In genomic region chr1:55888711-55889366, GRCm38 (mm10) we compare ENCODE assay signal across 13 mouse cellular contexts.
A peak's percentile ranks its signal among the peaks of the same experiment; 100 is the strongest.
DNase-seq lines count a peak whose midpoint lies in the region; ATAC-seq and TF ChIP-seq lines count a peak whose summit lies in the region.
"Had no signal": no experiment of that assay in that cellular context is flagged by ENCODE, and none has a peak within 500 bp of the region (broad histone marks: within the 10 kb centered on the region; RNA-seq: fewer than 3 reads in every experiment).

No protein-coding gene starts in this region.

- no peak for TF ChIP-seq POLR2A in brain, embryonic 14.5 days (IDR thresholded peaks at IDR 0.05; ENCODE audit: borderline replicate concordance, extremely low read depth, insufficient read depth, insufficient read length, poor library complexity, severe bottlenecking)

- WGBS in heart, embryonic 14.5 days, result 37% methylated on average over 17 of the region's 17 CpGs
- WGBS in forebrain, embryonic 11.5 days, result 23% methylated on average over 17 of the region's 17 CpGs
- 19% methylated on average over 17 of the region's 17 CpGs for WGBS in midbrain, embryonic 11.5 days
- WGBS in liver, postnatal 0 days (ENCODE audit: insufficient replicate concordance), result 70% methylated on average over 17 of the region's 17 CpGs

- H3K4me1 ChIP-seq in heart, embryonic 14.5 days (ENCODE audit: control insufficient read depth in 2 of 2, insufficient read depth in 2 of 2, low read length in 2 of 2), result peaks cover 7 to 12% of the 10 kb centered on the region in 2 experiments; a peak in 2 of 4 replicates
- peaks cover 15% of the 10 kb centered on the region for H3K4me1 ChIP-seq in forebrain, embryonic 11.5 days (replicated peaks; ENCODE audit: control insufficient read depth, insufficient read depth, low read length)
- H3K4me1 ChIP-seq in midbrain, embryonic 11.5 days (ENCODE audit: control insufficient read depth, insufficient read depth, low read length), result peaks cover 14% of the 10 kb centered on the region; the same call in 1 of the 2 replicates
- H3K4me1 ChIP-seq in liver, postnatal 0 days (ENCODE audit: insufficient read depth), result no peaks in the 10 kb centered on the region
- H3K4me1 ChIP-seq: liver, embryonic 15.5 days had no signal

- H3K36me3 ChIP-seq in heart, embryonic 14.5 days (ENCODE audit: control insufficient read depth, insufficient read depth, low read length), result no peaks in the 10 kb centered on the region
- H3K36me3 ChIP-seq in forebrain, embryonic 11.5 days (ENCODE audit: control insufficient read depth, insufficient read depth, low read length), result no peaks in the 10 kb centered on the region
- H3K36me3 ChIP-seq in midbrain, embryonic 11.5 days (ENCODE audit: control insufficient read depth, insufficient read depth, low read length), result no peaks in the 10 kb centered on the region
- no peaks in the 10 kb centered on the region for H3K36me3 ChIP-seq in liver, postnatal 0 days (replicated peaks; ENCODE audit: insufficient read depth, low read length)
- H3K36me3 ChIP-seq: liver, embryonic 15.5 days had no signal

- DNase-seq in heart, adult 11 months, result no peak
- DNase-seq in brain, embryonic 14.5 days (ENCODE audit: low read depth), result peak; percentile 92
- peak; percentile 58 for DNase-seq in forebrain, embryonic 11.5 days (ENCODE audit: low spot score)
- DNase-seq in midbrain, embryonic 11.5 days (ENCODE audit: low spot score, missing footprints), result peak; percentile 94
- DNase-seq in testis, postnatal 14 days (ENCODE audit: low spot score), result no peak
- DNase-seq in liver, postnatal 0 days, result no peak
- no peak for DNase-seq in spleen, adult 12 weeks (ENCODE audit: low spot score)
- DNase-seq: thymus, postnatal 14 days had no signal

- H3K27me3 ChIP-seq in heart, embryonic 14.5 days (ENCODE audit: control insufficient read depth, insufficient read depth, low read length), result peaks cover 56% of the 10 kb centered on the region
- H3K27me3 ChIP-seq in forebrain, embryonic 11.5 days (ENCODE audit: control insufficient read depth, insufficient read depth, low read length), result peaks cover 16% of the 10 kb centered on the region
- H3K27me3 ChIP-seq in midbrain, embryonic 11.5 days (ENCODE audit: control insufficient read depth, insufficient read depth, low read length), result peaks cover 79% of the 10 kb centered on the region
- H3K27me3 ChIP-seq in liver, postnatal 0 days (ENCODE audit: insufficient read depth, low read length), result no peaks in the 10 kb centered on the region
- H3K27me3 ChIP-seq: CH12.LX had no signal

- H3K4me3 ChIP-seq in heart, embryonic 14.5 days (ENCODE audit: control insufficient read depth in 1 of 2, insufficient read depth in 1 of 2, low read depth in 1 of 2, low read length in 2 of 2), result peak overlapping the region; percentile 16 to 21; a peak in 1 of 4 replicates
- H3K4me3 ChIP-seq in forebrain, embryonic 11.5 days (ENCODE audit: low read depth, low read length), result no peak overlapping the region
- H3K4me3 ChIP-seq in midbrain, embryonic 11.5 days (ENCODE audit: low read depth, low read length), result no peak overlapping the region
- no peak overlapping the region for H3K4me3 ChIP-seq in liver, postnatal 0 days (ENCODE audit: low read depth, low read length)
- H3K4me3 ChIP-seq: erythroblast, embryonic 14.5 days; liver, embryonic 15.5 days; myocyte had no signal

- H3K4me2 ChIP-seq in heart, embryonic 14.5 days (ENCODE audit: low read length), result peak overlapping the region; percentile 57
- H3K4me2 ChIP-seq in forebrain, embryonic 11.5 days (ENCODE audit: low read depth, low read length, severe bottlenecking), result no peak overlapping the region
- H3K4me2 ChIP-seq in midbrain, embryonic 11.5 days, result peak overlapping the region; percentile 0; the same call in 1 of the 2 replicates
- no peak overlapping the region for H3K4me2 ChIP-seq in liver, postnatal 0 days (ENCODE audit: low read depth, low read length)
- H3K4me2 ChIP-seq: liver, embryonic 15.5 days had no signal

- H3K27ac ChIP-seq in heart, embryonic 14.5 days (replicated peaks in 1 of 2; ENCODE audit: control insufficient read depth in 1 of 2, insufficient read depth in 1 of 2, low read depth in 2 of 2, low read length in 2 of 2), result no peak overlapping the region
- no peak overlapping the region for H3K27ac ChIP-seq in forebrain, embryonic 11.5 days (ENCODE audit: low read depth, low read length)
- no peak overlapping the region for H3K27ac ChIP-seq in midbrain, embryonic 11.5 days (ENCODE audit: low read depth, low read length)
- H3K27ac ChIP-seq in liver, postnatal 0 days (ENCODE audit: low read depth), result no peak overlapping the region
- H3K27ac ChIP-seq: liver, embryonic 15.5 days had no signal

- TF ChIP-seq CTCF in brain, embryonic 14.5 days (IDR thresholded peaks at IDR 0.05; ENCODE audit: borderline replicate concordance, extremely low read depth, insufficient read depth, insufficient read length), result no peak
- TF ChIP-seq CTCF in liver, postnatal 0 days (IDR thresholded peaks at IDR 0.05; ENCODE audit: low read depth), result no peak

- no peak overlapping the region for H3K9ac ChIP-seq in heart, embryonic 14.5 days (ENCODE audit: low read length)
- no peak overlapping the region for H3K9ac ChIP-seq in forebrain, embryonic 11.5 days (ENCODE audit: low read length)
- H3K9ac ChIP-seq in midbrain, embryonic 11.5 days (ENCODE audit: low read length), result no peak overlapping the region
- H3K9ac ChIP-seq in liver, postnatal 0 days (replicated peaks), result no peak overlapping the region
- H3K9ac ChIP-seq: liver, embryonic 15.5 days had no signal

- no peak; the same call in 1 of the 2 replicates for ATAC-seq in heart, embryonic 14.5 days (ENCODE audit: insufficient number of reproducible peaks, insufficient read depth, low FRiP score, low read depth)
- peak; percentile 49; the same call in 1 of the 2 replicates for ATAC-seq in forebrain, embryonic 11.5 days (replicated peaks; ENCODE audit: low FRiP score)
- peak; percentile 84 for ATAC-seq in midbrain, embryonic 11.5 days (ENCODE audit: low FRiP score)
- ATAC-seq in liver, postnatal 0 days, result no peak

- no peaks in the 10 kb centered on the region for H3K9me3 ChIP-seq in heart, embryonic 14.5 days (ENCODE audit: control insufficient read depth, low read length)
- H3K9me3 ChIP-seq in forebrain, embryonic 11.5 days (ENCODE audit: control insufficient read depth, low read length), result no peaks in the 10 kb centered on the region
- no peaks in the 10 kb centered on the region for H3K9me3 ChIP-seq in midbrain, embryonic 11.5 days (ENCODE audit: control insufficient read depth, low read length)
- H3K9me3 ChIP-seq in liver, postnatal 0 days (ENCODE audit: low read length), result no peaks in the 10 kb centered on the region
- H3K9me3 ChIP-seq: liver, embryonic 15.5 days had no signal

- no peak for TF ChIP-seq EP300 in liver, postnatal 0 days (IDR thresholded peaks at IDR 0.05; ENCODE audit: low read depth)

Comparison
In these comparisons a context has a peak if more than half of its experiments do, and no peak if none do; other contexts are left out.
1. ATAC-seq: peak in forebrain, embryonic 11.5 days (single experiment) and midbrain, embryonic 11.5 days (single experiment); none in heart, embryonic 14.5 days (single experiment) and liver, postnatal 0 days (single experiment).
2. H3K4me2 ChIP-seq: peak in heart, embryonic 14.5 days (single experiment) and midbrain, embryonic 11.5 days (single experiment); none in forebrain, embryonic 11.5 days (single experiment) and liver, postnatal 0 days (single experiment).
3. H3K4me3 ChIP-seq: peak in heart, embryonic 14.5 days (2 of 2); none in forebrain, embryonic 11.5 days (single experiment), midbrain, embryonic 11.5 days (single experiment) and liver, postnatal 0 days (single experiment).
4. DNase-seq: peak in brain, embryonic 14.5 days (single experiment), forebrain, embryonic 11.5 days (single experiment) and midbrain, embryonic 11.5 days (single experiment); none in heart, adult 11 months (single experiment), testis, postnatal 14 days (single experiment), liver, postnatal 0 days (single experiment) and spleen, adult 12 weeks (single experiment).